Mouse (Mus musculus): ENCODE results near the gene App. TPM values are rescaled to one million over a fixed set of nuclear protein-coding genes. Genes with fewer than 3 reads are reported as not detected.

Gene App
- polyA plus RNA-seq, 1 experiment from 2014 or later = 166 TPM

GRCm38 (mm10) chr16:84969026-84969425 lies 204.5 kb downstream of the App start:
- peaks cover 27% of the 10 kb centered on the region for H3K4me1 ChIP-seq
- peaks cover 76% of the 10 kb centered on the region for H3K36me3 ChIP-seq
- no peak overlapping the region for H3K4me3 ChIP-seq
- WGBS = 78% methylated on average over 7 of the region's 7 CpGs
- H3K9me3 ChIP-seq = no peaks in the 10 kb centered on the region
- no peak overlapping the region for H3K27ac ChIP-seq (replicated peaks)
- no peaks in the 10 kb centered on the region for H3K27me3 ChIP-seq (replicated peaks)
- no peak overlapping the region for H3K4me2 ChIP-seq
- no peak for ATAC-seq (ENCODE audit: extremely low read depth, insufficient number of reproducible peaks, low FRiP score, low TSS enrichment)
- H3K9ac ChIP-seq = no peak overlapping the region

DNA sequence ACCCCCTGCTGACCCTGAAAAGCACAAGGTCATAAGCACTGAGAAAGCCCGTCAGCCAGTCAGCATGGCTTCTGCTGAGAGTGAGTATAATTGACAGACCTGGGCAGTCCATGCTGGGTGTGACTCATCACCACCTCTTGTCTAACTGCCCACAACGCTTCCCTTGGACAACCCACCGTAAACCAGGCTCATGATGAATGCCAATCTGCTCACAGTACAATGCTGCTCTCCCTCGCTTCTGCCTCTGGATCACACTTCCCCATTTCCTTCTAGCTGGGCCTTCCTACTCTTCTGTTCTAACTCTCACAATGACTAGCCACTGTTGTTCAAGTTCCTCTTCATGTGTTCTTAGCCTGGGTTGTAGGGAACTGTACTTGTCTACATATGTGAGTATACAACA lies 206.6 kb downstream of the App start:
- H3K4me1 ChIP-seq = peaks cover 8% of the 10 kb centered on the region
- H3K36me3 ChIP-seq = peaks cover 88% of the 10 kb centered on the region
- H3K27me3 ChIP-seq (replicated peaks) = no peaks in the 10 kb centered on the region
- no peak for ATAC-seq (ENCODE audit: extremely low read depth, insufficient number of reproducible peaks, low FRiP score, low TSS enrichment)
- no peak overlapping the region for H3K9ac ChIP-seq
- H3K27ac ChIP-seq (replicated peaks) = no peak overlapping the region
- H3K4me2 ChIP-seq = no peak overlapping the region
- H3K9me3 ChIP-seq = no peaks in the 10 kb centered on the region
- H3K4me3 ChIP-seq = no peak overlapping the region
- WGBS = 67% methylated on average over 4 of the region's 4 CpGs

GRCm38 (mm10) chr16:84966096-84966495 lies 207.5 kb downstream of the App start:
- H3K9ac ChIP-seq = no peak overlapping the region
- ATAC-seq (ENCODE audit: extremely low read depth, insufficient number of reproducible peaks, low FRiP score, low TSS enrichment) = no peak
- H3K27me3 ChIP-seq (replicated peaks) = no peaks in the 10 kb centered on the region
- H3K27ac ChIP-seq (replicated peaks) = no peak overlapping the region
- no peaks in the 10 kb centered on the region for H3K9me3 ChIP-seq
- peaks cover 95% of the 10 kb centered on the region for H3K36me3 ChIP-seq
- H3K4me2 ChIP-seq = no peak overlapping the region
- WGBS = 87% methylated on average over 13 of the region's 13 CpGs
- peaks cover under 1% of the 10 kb centered on the region for H3K4me1 ChIP-seq
- H3K4me3 ChIP-seq = no peak overlapping the region

GRCm38 (mm10) chr16:84963960-84964359 lies 209.6 kb downstream of the App start:
- Histone ChIP-seq H3K27me3 (replicated peaks) (no peaks in the 10 kb centered on the region), H3K4me2 (no peak overlapping the region), H3K4me3 (no peak overlapping the region), H3K9me3 (no peaks in the 10 kb centered on the region), H3K9ac (no peak overlapping the region), H3K4me1 (no peaks in the 10 kb centered on the region), H3K36me3 (peaks cover 96% of the 10 kb centered on the region), H3K27ac (replicated peaks) (no peak overlapping the region)
- ATAC-seq (ENCODE audit: extremely low read depth, insufficient number of reproducible peaks, low FRiP score, low TSS enrichment) = no peak
- WGBS = 59% methylated on average over 9 of the region's 9 CpGs

GRCm38 (mm10) chr16:84963527-84963926 lies 210.0 kb downstream of the App start:
- WGBS = 78% methylated on average over 12 of the region's 12 CpGs
- Histone ChIP-seq H3K4me3 (no peak overlapping the region), H3K9ac (no peak overlapping the region), H3K27me3 (replicated peaks) (no peaks in the 10 kb centered on the region), H3K9me3 (no peaks in the 10 kb centered on the region), H3K27ac (replicated peaks) (no peak overlapping the region), H3K4me1 (no peaks in the 10 kb centered on the region), H3K36me3 (peaks cover 93% of the 10 kb centered on the region), H3K4me2 (no peak overlapping the region)
- no peak for ATAC-seq (ENCODE audit: extremely low read depth, insufficient number of reproducible peaks, low FRiP score, low TSS enrichment)

DNA sequence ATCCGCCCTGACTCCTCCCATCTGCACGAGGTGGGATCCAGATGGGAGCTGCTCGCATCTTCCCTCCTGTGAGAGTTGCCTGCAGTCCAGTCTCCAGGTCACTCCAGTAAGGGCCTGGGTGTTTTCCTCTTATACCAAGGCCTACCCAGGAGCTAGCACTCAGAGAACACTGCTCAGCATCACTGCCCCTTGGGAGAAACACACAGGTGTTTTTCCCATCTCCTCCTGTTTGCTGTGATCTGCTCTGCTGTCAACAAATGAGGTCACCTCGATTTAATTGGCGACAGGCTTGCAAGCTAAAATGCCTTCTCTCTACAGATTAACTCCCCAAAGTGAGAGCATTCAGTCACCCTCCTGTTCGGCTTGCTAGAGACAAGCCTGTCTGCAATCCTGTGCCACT lies 216.3 kb downstream of the App start:
- no peaks in the 10 kb centered on the region for H3K27me3 ChIP-seq (replicated peaks)
- H3K36me3 ChIP-seq = peaks cover 79% of the 10 kb centered on the region
- H3K27ac ChIP-seq (replicated peaks) = no peak overlapping the region
- 63% methylated on average over 6 of the region's 6 CpGs for WGBS
- H3K9me3 ChIP-seq = no peaks in the 10 kb centered on the region
- H3K4me1 ChIP-seq = peaks cover 12% of the 10 kb centered on the region
- H3K4me2 ChIP-seq = no peak overlapping the region
- no peak overlapping the region for H3K9ac ChIP-seq
- no peak overlapping the region for H3K4me3 ChIP-seq
- no peak for ATAC-seq (ENCODE audit: extremely low read depth, insufficient number of reproducible peaks, low FRiP score, low TSS enrichment)

DNA sequence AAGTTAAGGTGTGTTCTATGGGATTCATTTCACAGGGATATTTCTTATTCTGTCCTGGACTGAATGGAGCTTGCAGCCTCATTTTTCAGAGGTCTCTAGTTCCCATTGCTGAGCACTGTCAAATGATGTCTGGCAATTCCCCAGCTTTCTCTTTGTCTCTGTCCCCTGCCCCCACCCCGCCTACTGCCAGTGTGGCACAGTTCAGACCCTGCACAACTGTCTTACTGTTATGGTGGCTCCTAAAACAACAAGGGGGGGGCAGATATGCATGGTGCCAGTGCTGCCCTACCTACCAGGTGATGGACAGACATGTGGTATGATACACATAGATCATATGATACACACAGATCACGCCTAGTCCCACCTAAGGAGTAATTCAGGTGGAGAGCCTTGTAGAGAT lies 216.9 kb downstream of the App start:
- Histone ChIP-seq H3K4me3 (no peak overlapping the region), H3K4me2 (peak overlapping the region; percentile 12; the same call in 1 of the 2 replicates), H3K27ac (replicated peaks) (peak overlapping the region; percentile 41; the same call in 1 of the 2 replicates), H3K9ac (peak overlapping the region; percentile 29; the same call in 1 of the 2 replicates), H3K4me1 (peaks cover 12% of the 10 kb centered on the region), H3K9me3 (no peaks in the 10 kb centered on the region), H3K36me3 (peaks cover 79% of the 10 kb centered on the region), H3K27me3 (replicated peaks) (no peaks in the 10 kb centered on the region)
- 76% methylated on average over 2 of the region's 2 CpGs for WGBS
- ATAC-seq (ENCODE audit: extremely low read depth, insufficient number of reproducible peaks, low FRiP score, low TSS enrichment) = no peak

- H3K4me2 ChIP-seq = no peak overlapping the region
- H3K4me1 ChIP-seq = peaks cover 12% of the 10 kb centered on the region
- 35% methylated on average over 1 of the region's 1 CpGs for WGBS
- no peak overlapping the region for H3K9ac ChIP-seq
- no peak overlapping the region for H3K4me3 ChIP-seq
- no peak for ATAC-seq (ENCODE audit: extremely low read depth, insufficient number of reproducible peaks, low FRiP score, low TSS enrichment)
- peaks cover 79% of the 10 kb centered on the region for H3K36me3 ChIP-seq
- no peaks in the 10 kb centered on the region for H3K27me3 ChIP-seq (replicated peaks)
- peak overlapping the region; percentile 41; the same call in 1 of the 2 replicates for H3K27ac ChIP-seq (replicated peaks)
- no peaks in the 10 kb centered on the region for H3K9me3 ChIP-seq
Observed at GRCm38 (mm10) chr16:84955840-84956239, 217.7 kb downstream of the App start.

GRCm38 (mm10) chr16:84955204-84955839 lies 218.2 kb downstream of the App start:
- peak overlapping the region; percentile 54 for H3K4me2 ChIP-seq
- peak overlapping the region; percentile 20; the same call in 1 of the 2 replicates for H3K4me3 ChIP-seq
- H3K9me3 ChIP-seq = no peaks in the 10 kb centered on the region
- peaks cover 12% of the 10 kb centered on the region for H3K4me1 ChIP-seq
- no peak overlapping the region for H3K9ac ChIP-seq
- H3K36me3 ChIP-seq = peaks cover 76% of the 10 kb centered on the region
- ATAC-seq (ENCODE audit: extremely low read depth, insufficient number of reproducible peaks, low FRiP score, low TSS enrichment) = no peak
- no peaks in the 10 kb centered on the region for H3K27me3 ChIP-seq (replicated peaks)
- no peak overlapping the region for H3K27ac ChIP-seq (replicated peaks)
- 29% methylated on average over 26 of the region's 26 CpGs for WGBS

DNA sequence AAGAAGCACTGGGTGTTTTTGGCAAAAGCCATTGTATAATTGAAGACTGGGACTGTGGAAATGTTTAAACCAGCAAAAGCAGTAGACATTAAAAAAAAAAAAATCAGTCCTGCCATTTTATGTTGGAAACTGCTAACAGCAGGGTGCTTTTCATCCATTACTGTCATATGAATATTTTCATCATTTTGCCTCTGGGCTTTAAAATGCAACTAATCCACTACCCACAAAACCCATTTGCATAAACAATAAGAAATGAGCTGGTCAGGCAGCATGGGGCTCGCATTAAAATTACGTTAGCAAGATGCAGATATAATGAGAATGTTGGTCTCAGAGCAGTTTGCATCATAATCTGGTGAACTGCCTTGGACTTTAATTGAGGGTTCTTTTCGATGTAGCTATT lies 242.5 kb downstream of the App start:
- Histone ChIP-seq H3K27ac (replicated peaks) (no peak overlapping the region), H3K9me3 (no peaks in the 10 kb centered on the region), H3K9ac (no peak overlapping the region), H3K4me2 (no peak overlapping the region), H3K36me3 (no peaks in the 10 kb centered on the region), H3K27me3 (replicated peaks) (no peaks in the 10 kb centered on the region), H3K4me1 (no peaks in the 10 kb centered on the region), H3K4me3 (no peak overlapping the region)
- ATAC-seq (ENCODE audit: extremely low read depth, insufficient number of reproducible peaks, low FRiP score, low TSS enrichment) = no peak
- WGBS = 80% methylated on average over 3 of the region's 3 CpGs

DNA sequence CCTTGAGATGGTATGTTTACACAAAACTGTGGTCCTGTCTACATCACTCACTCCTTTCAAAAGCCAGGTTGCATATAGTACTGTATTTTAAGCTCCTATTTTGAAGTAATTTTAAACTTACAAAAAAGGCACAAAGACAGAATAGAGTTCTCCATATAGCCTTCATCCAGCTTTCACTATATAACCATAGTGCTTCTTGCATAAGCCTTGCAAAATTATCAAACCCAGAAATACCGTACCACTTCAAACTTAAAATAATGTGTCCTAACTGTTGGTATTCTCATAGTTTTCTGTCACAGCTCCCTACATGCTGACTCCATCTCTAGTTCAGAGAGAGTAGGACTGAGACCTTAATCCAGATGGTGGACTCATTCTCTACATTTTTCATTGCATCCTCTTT lies 245.7 kb downstream of the App start:
- H3K9me3 ChIP-seq = no peaks in the 10 kb centered on the region
- no peaks in the 10 kb centered on the region for H3K27me3 ChIP-seq (replicated peaks)
- no peak overlapping the region for H3K27ac ChIP-seq (replicated peaks)
- H3K4me1 ChIP-seq = no peaks in the 10 kb centered on the region
- no peak overlapping the region for H3K4me2 ChIP-seq
- ATAC-seq (ENCODE audit: extremely low read depth, insufficient number of reproducible peaks, low FRiP score, low TSS enrichment) = no peak
- H3K9ac ChIP-seq = no peak overlapping the region
- no peak overlapping the region for H3K4me3 ChIP-seq
- H3K36me3 ChIP-seq = no peaks in the 10 kb centered on the region
- 93% methylated on average over 1 of the region's 1 CpGs for WGBS

GRCm38 (mm10) chr16:84919649-84920308 lies 253.8 kb downstream of the App start:
- Histone ChIP-seq H3K9ac (no peak overlapping the region), H3K4me2 (no peak overlapping the region), H3K36me3 (no peaks in the 10 kb centered on the region), H3K27me3 (replicated peaks) (no peaks in the 10 kb centered on the region), H3K27ac (replicated peaks) (no peak overlapping the region), H3K9me3 (no peaks in the 10 kb centered on the region), H3K4me3 (no peak overlapping the region), H3K4me1 (peaks cover 4% of the 10 kb centered on the region)
- 50% methylated on average over 5 of the region's 5 CpGs for WGBS
- ATAC-seq (ENCODE audit: extremely low read depth, insufficient number of reproducible peaks, low FRiP score, low TSS enrichment) = no peak

All from heart, embryonic 13.5 days (tissue).